Mouse (Mus musculus) liver, adult 2 months (tissue): ENCODE measurements around the gene Arhgap8. TPM values are rescaled to one million over a fixed set of nuclear protein-coding genes. Genes with fewer than 3 reads are reported as not detected.
A peak's percentile ranks its signal among the peaks of the same experiment; 100 is the strongest.
"Not testable (repeated sequence)": the region's sequence is repeated elsewhere in the genome, so short reads cannot be mapped to it uniquely, and the experiment has no call there.

Experiments used
- DNase-seq: peaks from one replicate; pipeline ENCODE4 v3.0.0-alpha.2; 2011; ENCODE audit warnings: low read depth, low spot score; ENCODE audit errors: extremely low read depth
- H3K27ac ChIP-seq: fragments of 200-500 bp; replicated peaks from 2 replicates; pipeline ENCODE4 v1.5.1; 2012; ENCODE audit warnings: low read depth, mild to moderate bottlenecking, control low read depth, inconsistent platforms, low read length; ENCODE audit not compliant: insufficient read depth
- H3K27me3 ChIP-seq: fragments of 200-500 bp; 2 replicates; pipeline ENCODE4 v1.6.1; 2012; ENCODE audit warnings: mild to moderate bottlenecking, moderate library complexity, low read length, inconsistent platforms; ENCODE audit not compliant: control insufficient read depth, insufficient read depth
- H3K36me3 ChIP-seq: fragments of 200-500 bp; 2 replicates; pipeline ENCODE4 v1.6.1; 2012; ENCODE audit warnings: low read length, inconsistent platforms; ENCODE audit not compliant: control insufficient read depth, insufficient read depth
- H3K4me1 ChIP-seq: fragments of 200-500 bp; 2 replicates; pipeline ENCODE4 v1.6.1; 2011; ENCODE audit warnings: low read length; ENCODE audit not compliant: control insufficient read depth, insufficient read depth
- H3K4me3 ChIP-seq: fragments of 200-500 bp; 2 replicates; pipeline ENCODE4 v1.5.1; 2011; ENCODE audit warnings: low read depth, mild to moderate bottlenecking, control low read depth, low read length, moderate library complexity; ENCODE audit not compliant: insufficient read depth
- H3K79me2 ChIP-seq: fragments of 200-500 bp; 2 replicates; pipeline ENCODE4 v1.6.1; 2012; ENCODE audit warnings: inconsistent platforms, mild to moderate bottlenecking, low read length, moderate library complexity; ENCODE audit not compliant: control insufficient read depth, insufficient read depth
- H3K9ac ChIP-seq: fragments of 200-500 bp; 2 replicates; pipeline ENCODE4 v1.6.1; 2012; ENCODE audit warnings: low read depth, mild to moderate bottlenecking, control low read depth, inconsistent platforms, low read length
- CTCF ChIP-seq: fragments of 200-500 bp; IDR thresholded peaks from 2 replicates; pipeline ENCODE4 v1.5.1; 2011; ENCODE audit warnings: low read depth, low read length, control low read depth
- POLR2A ChIP-seq: fragments of 200-500 bp; IDR thresholded peaks from 2 replicates; pipeline ENCODE4 v1.6.1; 2011; ENCODE audit warnings: low read length, control low read depth; ENCODE audit not compliant: insufficient read depth; ENCODE audit errors: extremely low read depth
- WGBS: fragments of 180-500 bp; shearing (Covaris S2); methylation state at CpG from one replicate; pipeline ENCODE4 v1.1.7; 2018; 5-methylcytosine and 5-hydroxymethylcytosine counted together
- polyA plus RNA-seq: library from polyadenylated mRNA; depleted of rRNA; stranded (reverse); fragments of >200 nt; gene quantifications from 2 replicates; pipeline ENCODE4 v1.2.3, GENCODE M21; 2012
- total RNA-seq: library from RNA; depleted of rRNA; stranded (reverse); fragments of >200 nt; gene quantifications from 2 replicates; pipeline ENCODE4 v1.2.3, GENCODE M21; 2014

The Arhgap8 gene
- total and polyA plus RNA-seq, 2 experiments: 0.20 TPM; not detected in 1

- H3K27me3 ChIP-seq: no peaks in the 10 kb centered on the region; the same call in 1 of the 2 replicates
- no peaks in the 10 kb centered on the region for H3K36me3 ChIP-seq
- H3K4me3 ChIP-seq: no peak overlapping the region
- WGBS: 51% methylated on average over 11 of the region's 11 CpGs
- no peaks in the 10 kb centered on the region for H3K4me1 ChIP-seq
- H3K79me2 ChIP-seq: no peaks in the 10 kb centered on the region
- DNase-seq: no peak
- TF ChIP-seq POLR2A: no peak
- no peak for TF ChIP-seq CTCF
- peak overlapping the region; percentile 81 for H3K27ac ChIP-seq
- peak overlapping the region; percentile 34; the same call in 1 of the 2 replicates for H3K9ac ChIP-seq
Observed at GRCm38 (mm10) chr15:84715132-84715531, 4.7 kb upstream of the Arhgap8 start.

GRCm38 (mm10) chr15:84717570-84718270 is 2.1 kb upstream of the Arhgap8 start:
- not testable (repeated sequence) for H3K9ac ChIP-seq, H3K4me1 ChIP-seq, H3K79me2 ChIP-seq, H3K27me3 ChIP-seq, H3K36me3 ChIP-seq, H3K27ac ChIP-seq, H3K4me3 ChIP-seq
- DNase-seq: peak; percentile 20
- WGBS: 69% methylated on average over 6 of the region's 6 CpGs

GRCm38 (mm10) chr15:84718785-84719184 is 1.1 kb upstream of the Arhgap8 start:
- Histone ChIP-seq H3K9ac (no peak overlapping the region), H3K4me3 (no peak overlapping the region), H3K4me1 (no peaks in the 10 kb centered on the region), H3K27ac (no peak overlapping the region), H3K36me3 (no peaks in the 10 kb centered on the region), H3K79me2 (no peaks in the 10 kb centered on the region), H3K27me3 (no peaks in the 10 kb centered on the region; the same call in 1 of the 2 replicates)
- no peak for TF ChIP-seq CTCF
- TF ChIP-seq POLR2A: no peak
- WGBS: 86% methylated on average over 3 of the region's 3 CpGs
- no peak for DNase-seq

GRCm38 (mm10) chr15:84720291-84721204 is 696 bp downstream of the Arhgap8 start:
- H3K36me3 ChIP-seq: no peaks in the 10 kb centered on the region
- no peak overlapping the region for H3K27ac ChIP-seq
- H3K9ac ChIP-seq: no peak overlapping the region
- H3K27me3 ChIP-seq: no peaks in the 10 kb centered on the region; the same call in 1 of the 2 replicates
- no peaks in the 10 kb centered on the region for H3K79me2 ChIP-seq
- TF ChIP-seq CTCF (no peak), POLR2A (no peak)
- 18% methylated on average over 33 of the region's 33 CpGs for WGBS
- no peaks in the 10 kb centered on the region for H3K4me1 ChIP-seq
- DNase-seq: no peak
- H3K4me3 ChIP-seq: peak overlapping the region; percentile 35; the same call in 1 of the 2 replicates

GRCm38 (mm10) chr15:84723656-84724055 is 3.8 kb downstream of the Arhgap8 start:
- WGBS: 100% methylated on average over 1 of the region's 1 CpGs
- not testable (repeated sequence) for H3K36me3 ChIP-seq, H3K4me1 ChIP-seq, H3K9ac ChIP-seq, H3K27me3 ChIP-seq, H3K27ac ChIP-seq, DNase-seq, H3K79me2 ChIP-seq, H3K4me3 ChIP-seq

- Histone ChIP-seq H3K36me3 (no peaks in the 10 kb centered on the region), H3K9ac (no peak overlapping the region), H3K79me2 (no peaks in the 10 kb centered on the region), H3K4me1 (no peaks in the 10 kb centered on the region), H3K4me3 (no peak overlapping the region), H3K27me3 (no peaks in the 10 kb centered on the region; the same call in 1 of the 2 replicates), H3K27ac (no peak overlapping the region)
- TF ChIP-seq POLR2A (no peak), CTCF (no peak)
- DNase-seq: no peak
- 75% methylated on average over 4 of the region's 4 CpGs for WGBS
Observed at GRCm38 (mm10) chr15:84724199-84724598, 4.3 kb downstream of the Arhgap8 start.
